Mouse (Mus musculus) urinary bladder, postnatal 4 days (tissue): ENCODE data around the gene Bpifb5.
"Not testable (repeated sequence)": the region's sequence is repeated elsewhere in the genome, so short reads cannot be mapped to it uniquely, and the experiment has no call there.

Source experiments
- DNase-seq, 2 experiments: peaks; one replicate each; pipeline ENCODE4 v3.0.0; 2021 to 2022; ENCODE audit warnings: low spot score in 2 of 2

Bpifb5 gene

GRCm38 (mm10) chr2:154240771-154241170 lies 17.2 kb downstream of the Bpifb5 start:
- no peak for DNase-seq

GRCm38 (mm10) chr2:154242726-154243125 lies 19.2 kb downstream of the Bpifb5 start:
- DNase-seq: not testable (repeated sequence)

DNA sequence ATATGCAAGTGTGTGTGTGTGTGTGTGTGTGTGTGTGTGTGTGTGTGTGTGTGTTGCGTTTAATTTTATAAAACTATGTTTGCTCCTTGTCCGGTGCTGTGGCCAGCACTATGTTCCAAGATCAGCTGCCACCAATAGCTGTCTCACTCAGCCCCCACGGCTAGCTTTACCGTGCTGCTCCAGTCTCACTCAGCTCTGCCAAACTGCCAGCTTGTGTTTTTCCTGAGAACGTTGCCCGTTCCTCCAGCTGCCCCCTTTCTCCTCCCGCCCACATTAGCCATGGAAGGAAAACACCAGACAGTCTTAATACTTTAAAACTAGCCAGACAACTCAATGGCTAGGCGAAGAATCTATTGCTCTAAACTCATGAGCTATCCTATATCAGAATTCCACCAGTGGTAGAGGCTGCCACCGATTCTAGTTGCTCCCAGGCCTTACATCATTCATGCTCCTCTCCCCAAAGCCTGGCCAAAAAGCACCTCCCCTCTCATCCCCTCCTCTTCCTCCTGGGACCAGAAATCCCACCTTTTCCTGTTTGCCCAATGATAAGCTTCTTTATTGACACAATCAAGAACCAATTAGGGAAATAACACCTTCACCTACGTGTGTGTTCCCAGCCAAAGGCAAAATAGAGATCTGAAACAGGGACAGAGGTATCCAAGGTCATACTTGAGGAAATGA lies 20.0 kb downstream of the Bpifb5 start:
- DNase-seq: no peak

DNA sequence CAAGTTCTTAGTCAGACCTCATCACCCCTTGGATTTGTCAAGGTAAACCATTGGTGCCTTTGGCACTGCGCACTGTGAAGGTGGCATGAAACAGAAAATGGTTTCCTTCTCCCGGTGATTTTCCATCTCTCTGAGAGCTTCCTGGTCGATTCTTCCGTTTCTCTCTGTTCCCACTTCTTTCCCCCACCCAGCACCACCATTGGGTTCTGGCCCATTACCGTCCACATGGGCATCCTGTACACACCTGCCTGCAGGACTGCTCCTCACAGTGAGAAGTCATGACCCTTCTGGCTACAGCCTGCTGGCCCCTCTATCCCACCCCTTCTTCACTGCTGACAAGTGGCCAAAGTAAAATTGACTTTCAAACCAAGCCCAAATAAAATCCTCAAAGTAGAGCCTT lies 21.8 kb downstream of the Bpifb5 start:
- no peak for DNase-seq

DNA sequence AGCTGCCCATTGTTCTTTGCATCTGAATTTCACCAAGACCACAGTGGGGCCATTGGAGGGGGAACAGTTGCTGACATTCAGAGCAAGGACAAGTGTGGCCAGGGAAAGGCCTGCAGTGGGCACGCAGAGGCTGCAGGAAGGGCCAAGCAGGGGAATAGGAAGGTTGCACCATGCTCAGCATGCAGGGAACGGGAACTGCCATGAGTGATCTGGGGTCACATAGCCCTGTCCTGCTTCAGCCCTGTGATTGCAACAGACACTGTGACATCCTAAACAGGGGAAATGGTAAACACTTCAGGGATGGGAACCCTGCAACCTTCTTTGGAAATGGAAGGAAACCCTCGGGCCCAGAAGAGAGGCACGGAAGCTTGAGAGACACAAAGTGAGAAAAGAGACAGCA lies 31.7 kb downstream of the Bpifb5 start:
- DNase-seq: not testable (repeated sequence)

DNA sequence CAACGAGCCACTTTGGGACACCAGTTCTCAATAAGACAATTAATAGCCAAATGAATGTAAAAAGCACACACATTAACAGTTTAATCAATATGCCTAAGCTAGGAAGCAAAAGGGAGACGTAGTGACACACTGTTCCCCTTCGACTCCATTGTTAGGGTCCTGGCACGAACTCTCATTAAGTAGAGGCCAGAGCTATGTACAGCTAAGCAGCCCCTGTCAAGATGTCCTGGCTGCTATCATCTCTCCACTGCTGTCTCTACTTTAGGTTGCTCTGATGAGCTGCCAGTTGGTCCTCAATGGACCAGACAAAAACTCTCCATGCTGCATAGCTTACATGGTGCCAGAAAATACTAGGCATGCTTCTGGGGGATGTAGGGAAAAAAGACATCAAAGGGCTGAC lies 32.2 kb downstream of the Bpifb5 start:
- DNase-seq: no peak

- DNase-seq: not testable (repeated sequence)
Measured at GRCm38 (mm10) chr2:154257554-154257953, 34.0 kb downstream of the Bpifb5 start, which contains the start of gene Bpifb9a. Gene Bpifb9a, plus strand, starts transcription at chr2:154257854.

DNA sequence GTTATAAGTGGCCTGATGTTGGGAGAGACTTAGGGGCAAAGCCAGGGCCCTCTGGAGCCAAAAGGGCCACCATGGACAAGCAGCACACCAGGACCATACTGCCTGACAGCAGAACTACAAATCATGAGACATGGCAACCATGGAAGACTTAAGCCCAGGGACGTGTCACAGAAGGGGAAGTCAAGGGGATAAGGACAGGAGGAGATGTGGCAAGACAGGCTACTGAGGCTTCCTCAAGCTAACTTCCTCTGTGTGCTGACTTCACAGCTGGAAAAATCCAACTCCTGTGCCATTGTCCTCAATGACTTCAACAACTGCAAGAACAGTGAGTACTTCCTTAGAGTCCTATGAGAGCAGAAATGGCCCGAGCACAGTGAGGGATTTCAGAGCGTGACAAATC lies 40.9 kb downstream of the Bpifb5 start:
- DNase-seq: not testable (repeated sequence)
